Mouse (Mus musculus) midbrain, embryonic 15.5 days (tissue): ENCODE measurements around the gene Nt5m. TPM values are rescaled to one million over a fixed set of nuclear protein-coding genes. Genes with fewer than 3 reads are reported as not detected.

ENCODE experiments used
- ATAC-seq: fragments of 200-750 bp; cut with Nextera tagmentation; replicated peaks from 2 replicates; pipeline ENCODE4 v1.8.0; 2017; ENCODE audit warnings: moderate TSS enrichment
- H3K27ac ChIP-seq: fragments of 300-500 bp; sonication (generic); 2 replicates; pipeline ENCODE4 v1.5.1; 2015; ENCODE audit warnings: mild to moderate bottlenecking, inconsistent platforms
- H3K27me3 ChIP-seq: fragments of 300-500 bp; sonication (generic); replicated peaks from 2 replicates; pipeline ENCODE4 v1.6.1; 2015; ENCODE audit warnings: inconsistent platforms
- H3K36me3 ChIP-seq: fragments of 300-500 bp; sonication (generic); replicated peaks from 2 replicates; pipeline ENCODE4 v1.6.1; 2015; ENCODE audit warnings: inconsistent platforms
- H3K4me1 ChIP-seq: fragments of 300-500 bp; sonication (generic); 2 replicates; pipeline ENCODE4 v1.6.1; 2015; ENCODE audit warnings: inconsistent platforms
- H3K4me2 ChIP-seq: fragments of 300-500 bp; sonication (generic); 2 replicates; pipeline ENCODE4 v1.6.1; 2015; ENCODE audit warnings: inconsistent platforms, mild to moderate bottlenecking, moderate library complexity
- H3K4me3 ChIP-seq: fragments of 300-500 bp; sonication (generic); 2 replicates; pipeline ENCODE4 v1.5.1; 2015; ENCODE audit warnings: mild to moderate bottlenecking, inconsistent platforms
- H3K9ac ChIP-seq: fragments of 300-500 bp; sonication (generic); 2 replicates; pipeline ENCODE4 v1.6.1; 2015; ENCODE audit warnings: mild to moderate bottlenecking, inconsistent platforms
- H3K9me3 ChIP-seq: fragments of 300-500 bp; sonication (generic); 2 replicates; pipeline ENCODE4 v1.6.1; 2016; ENCODE audit warnings: inconsistent platforms
- WGBS: fragments of 180-500 bp; shearing (Covaris S2); methylation state at CpG from one replicate; pipeline ENCODE4 v1.1.7; 2015; ENCODE audit warnings: mixed read lengths; 5-methylcytosine and 5-hydroxymethylcytosine counted together
- polyA plus RNA-seq: library from polyadenylated mRNA; unstranded; fragments of >200 nt; fragmentation: Nextera tagmentation; extraction: Ambion mirVana; gene quantifications from 2 replicates; pipeline ENCODE4 v1.2.1, GENCODE M21; 2015

The Nt5m gene
- polyA plus RNA-seq, 1 experiment from 2014 or later = 78.2 TPM

DNA sequence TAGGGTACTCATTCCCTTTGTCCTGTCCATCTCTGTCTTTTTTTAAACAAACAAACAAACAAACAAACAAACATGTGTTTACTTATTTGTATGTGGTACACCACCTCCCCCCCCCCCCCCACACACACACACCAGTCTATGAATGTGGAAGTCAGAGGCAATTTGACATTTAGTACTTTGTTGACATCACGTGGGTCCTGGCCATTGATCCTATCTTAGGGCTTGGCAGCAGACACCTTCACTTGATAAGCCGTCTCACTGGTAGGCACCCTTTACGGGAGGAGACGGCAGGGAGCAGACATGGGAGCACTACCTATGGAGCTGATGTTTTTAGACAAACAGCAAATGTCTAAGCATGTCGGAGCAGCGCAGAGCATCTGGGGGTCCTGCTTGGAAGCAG is 55.7 kb downstream of the Nt5m start:
- Histone ChIP-seq H3K27me3 (no peaks in the 10 kb centered on the region), H3K36me3 (no peaks in the 10 kb centered on the region), H3K9ac (no peak overlapping the region), H3K9me3 (no peaks in the 10 kb centered on the region), H3K4me3 (no peak overlapping the region), H3K4me2 (no peak overlapping the region), H3K4me1 (peaks cover 8% of the 10 kb centered on the region; the same call in 1 of the 2 replicates), H3K27ac (no peak overlapping the region)
- WGBS = 82% methylated on average over 6 of the region's 6 CpGs
- no peak for ATAC-seq

DNA sequence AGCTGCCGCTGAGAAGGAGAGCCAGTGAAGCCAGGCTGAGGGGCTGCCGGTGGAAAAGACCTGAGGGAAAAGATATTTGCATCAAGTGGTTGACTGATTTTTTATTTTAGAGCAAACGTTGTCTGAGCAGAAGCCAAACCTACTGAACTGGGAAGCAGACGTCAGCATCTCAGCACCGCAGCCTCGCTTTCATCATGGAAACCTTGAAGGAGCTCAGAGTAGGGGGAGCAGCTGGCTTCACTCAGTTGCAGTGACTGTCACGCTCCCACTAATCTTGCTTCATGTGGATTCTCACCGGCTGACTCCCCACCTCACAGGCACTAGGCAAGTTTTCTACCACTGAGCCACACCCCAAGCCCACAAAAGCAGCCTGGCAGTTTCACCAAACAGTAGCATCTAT is 56.1 kb downstream of the Nt5m start:
- H3K27me3 ChIP-seq = no peaks in the 10 kb centered on the region
- H3K4me3 ChIP-seq = no peak overlapping the region
- 64% methylated on average over 8 of the region's 8 CpGs for WGBS
- H3K4me2 ChIP-seq = no peak overlapping the region
- H3K9me3 ChIP-seq = no peaks in the 10 kb centered on the region
- H3K4me1 ChIP-seq = peaks cover 9% of the 10 kb centered on the region; the same call in 1 of the 2 replicates
- H3K27ac ChIP-seq = no peak overlapping the region
- no peaks in the 10 kb centered on the region for H3K36me3 ChIP-seq
- ATAC-seq = no peak
- H3K9ac ChIP-seq = no peak overlapping the region

DNA sequence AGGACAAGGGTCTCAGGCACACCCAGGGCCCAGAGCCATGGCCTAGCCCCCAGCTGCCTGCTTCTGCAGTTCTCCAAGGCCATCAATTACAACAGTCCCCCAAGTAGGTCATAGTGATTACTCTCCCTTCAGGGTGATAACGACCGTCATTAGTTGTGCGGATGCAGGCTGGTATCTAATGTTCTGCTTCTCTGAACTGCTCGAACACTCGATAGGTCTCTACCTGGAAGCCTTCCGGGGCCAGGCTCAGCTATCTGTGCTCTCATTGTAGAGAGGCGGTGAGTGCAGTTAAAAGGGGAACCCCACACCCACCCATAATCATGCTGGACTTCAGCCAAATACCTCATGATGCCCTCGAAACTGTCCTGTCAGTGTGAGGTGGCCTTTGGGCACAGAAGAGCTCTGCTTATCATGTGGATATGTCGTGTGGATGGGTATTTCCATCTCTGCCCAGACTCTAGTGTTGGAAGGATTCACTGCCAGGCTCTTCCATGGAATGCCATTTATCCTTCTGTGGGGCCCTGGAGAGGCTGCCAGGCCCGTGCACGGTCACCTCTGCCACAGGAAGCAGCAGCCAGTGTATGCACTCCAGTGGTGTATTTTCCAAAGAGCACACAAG is 58.8 kb downstream of the Nt5m start:
- Histone ChIP-seq H3K4me3 (no peak overlapping the region), H3K27me3 (no peaks in the 10 kb centered on the region), H3K27ac (no peak overlapping the region), H3K9me3 (no peaks in the 10 kb centered on the region), H3K4me1 (peaks cover 3% of the 10 kb centered on the region; the same call in 1 of the 2 replicates), H3K9ac (no peak overlapping the region), H3K36me3 (no peaks in the 10 kb centered on the region), H3K4me2 (no peak overlapping the region)
- no peak for ATAC-seq
- WGBS = 80% methylated on average over 11 of the region's 11 CpGs

- Histone ChIP-seq H3K4me3 (no peak overlapping the region), H3K36me3 (no peaks in the 10 kb centered on the region), H3K9ac (no peak overlapping the region), H3K4me1 (peaks cover 3% of the 10 kb centered on the region; the same call in 1 of the 2 replicates), H3K27me3 (no peaks in the 10 kb centered on the region), H3K9me3 (no peaks in the 10 kb centered on the region), H3K4me2 (no peak overlapping the region), H3K27ac (no peak overlapping the region)
- ATAC-seq = no peak
- 53% methylated on average over 13 of the region's 13 CpGs for WGBS
Measured at GRCm38 (mm10) chr11:59899711-59900685, 60.8 kb downstream of the Nt5m start.

- Histone ChIP-seq H3K9me3 (no peaks in the 10 kb centered on the region), H3K9ac (no peak overlapping the region), H3K4me2 (no peak overlapping the region), H3K27me3 (no peaks in the 10 kb centered on the region), H3K4me1 (peaks cover 3% of the 10 kb centered on the region; the same call in 1 of the 2 replicates), H3K4me3 (no peak overlapping the region), H3K36me3 (no peaks in the 10 kb centered on the region), H3K27ac (no peak overlapping the region)
- no peak for ATAC-seq
- 88% methylated on average over 1 of the region's 1 CpGs for WGBS
Measured at GRCm38 (mm10) chr11:59900995-59901394, 61.7 kb downstream of the Nt5m start.

DNA sequence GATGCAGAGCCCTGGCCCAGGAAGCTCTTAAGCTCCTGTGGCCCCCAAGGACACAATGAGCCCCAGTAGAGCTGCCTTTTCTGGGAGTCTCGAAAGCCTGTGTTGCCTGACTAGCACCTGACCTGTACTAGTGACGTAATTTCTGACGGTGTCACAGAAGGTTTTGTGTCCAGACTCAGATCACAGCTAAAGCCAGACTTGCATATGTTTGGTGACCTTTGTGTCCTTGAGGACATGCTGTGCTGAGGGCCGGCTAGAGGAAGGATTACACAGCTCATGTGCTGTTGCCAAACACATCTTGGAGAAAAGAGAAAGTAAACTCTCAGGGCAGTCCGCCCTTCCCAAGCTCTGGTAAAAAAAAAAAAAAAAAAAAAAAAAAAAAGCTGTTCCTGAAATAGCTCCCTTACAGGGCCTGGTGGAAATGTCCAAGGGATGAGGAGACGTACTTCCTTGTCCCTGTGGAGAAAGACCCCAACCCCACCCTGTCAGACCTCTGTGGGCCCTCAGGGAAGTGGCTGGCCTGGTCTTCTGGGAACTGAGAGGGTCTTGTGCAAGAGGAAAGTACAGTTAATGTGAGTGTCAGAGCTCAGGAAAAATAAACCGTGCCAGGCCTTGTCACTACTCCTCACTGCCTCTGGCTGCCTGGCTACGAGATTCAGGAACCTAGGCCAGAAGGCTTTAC is 62.9 kb downstream of the Nt5m start:
- Histone ChIP-seq H3K4me3 (no peak overlapping the region), H3K27me3 (no peaks in the 10 kb centered on the region), H3K4me1 (peaks cover 3% of the 10 kb centered on the region; the same call in 1 of the 2 replicates), H3K4me2 (no peak overlapping the region), H3K9ac (no peak overlapping the region), H3K9me3 (no peaks in the 10 kb centered on the region), H3K36me3 (no peaks in the 10 kb centered on the region), H3K27ac (no peak overlapping the region)
- WGBS = 49% methylated on average over 8 of the region's 8 CpGs
- ATAC-seq = no peak

GRCm38 (mm10) chr11:59906521-59907123 is 67.4 kb downstream of the Nt5m start:
- Histone ChIP-seq H3K9ac (no peak overlapping the region), H3K4me1 (no peaks in the 10 kb centered on the region), H3K4me3 (no peak overlapping the region), H3K4me2 (no peak overlapping the region), H3K27ac (no peak overlapping the region), H3K9me3 (no peaks in the 10 kb centered on the region), H3K27me3 (no peaks in the 10 kb centered on the region), H3K36me3 (no peaks in the 10 kb centered on the region)
- WGBS = 92% methylated on average over 6 of the region's 6 CpGs
- ATAC-seq = no peak

- ATAC-seq = no peak
Measured at GRCm38 (mm10) chr11:59908446-59908845, 69.2 kb downstream of the Nt5m start.

GRCm38 (mm10) chr11:59910586-59910985 is 71.3 kb downstream of the Nt5m start:
- Histone ChIP-seq H3K9me3 (no peaks in the 10 kb centered on the region), H3K36me3 (no peaks in the 10 kb centered on the region), H3K27me3 (no peaks in the 10 kb centered on the region), H3K4me3 (no peak overlapping the region), H3K9ac (no peak overlapping the region), H3K4me1 (no peaks in the 10 kb centered on the region), H3K27ac (no peak overlapping the region), H3K4me2 (no peak overlapping the region)
- no peak for ATAC-seq

More at GRCm38 (mm10) chr11:59908446-59908845, 69.2 kb downstream of the Nt5m start:
- Histone ChIP-seq H3K9me3 (no peaks in the 10 kb centered on the region), H3K4me2 (no peak overlapping the region), H3K36me3 (no peaks in the 10 kb centered on the region), H3K4me3 (no peak overlapping the region), H3K27me3 (no peaks in the 10 kb centered on the region), H3K9ac (no peak overlapping the region), H3K4me1 (no peaks in the 10 kb centered on the region), H3K27ac (no peak overlapping the region)
- 63% methylated on average over 3 of the region's 3 CpGs for WGBS

- H3K9ac ChIP-seq = no peak overlapping the region
- H3K4me3 ChIP-seq = no peak overlapping the region
- H3K4me1 ChIP-seq = no peaks in the 10 kb centered on the region
- H3K36me3 ChIP-seq = no peaks in the 10 kb centered on the region
- no peaks in the 10 kb centered on the region for H3K27me3 ChIP-seq
- no peak for ATAC-seq
- no peak overlapping the region for H3K4me2 ChIP-seq
- H3K27ac ChIP-seq = no peak overlapping the region
- WGBS = 90% methylated on average over 1 of the region's 1 CpGs
- no peaks in the 10 kb centered on the region for H3K9me3 ChIP-seq
Measured at GRCm38 (mm10) chr11:59911523-59911922, 72.3 kb downstream of the Nt5m start.

- Histone ChIP-seq H3K27me3 (no peaks in the 10 kb centered on the region), H3K36me3 (no peaks in the 10 kb centered on the region), H3K4me1 (no peaks in the 10 kb centered on the region), H3K27ac (no peak overlapping the region), H3K4me2 (no peak overlapping the region), H3K9me3 (no peaks in the 10 kb centered on the region), H3K9ac (no peak overlapping the region), H3K4me3 (no peak overlapping the region)
- ATAC-seq = no peak
- 88% methylated on average over 4 of the region's 4 CpGs for WGBS
Measured at GRCm38 (mm10) chr11:59913702-59914101, 74.5 kb downstream of the Nt5m start.

DNA sequence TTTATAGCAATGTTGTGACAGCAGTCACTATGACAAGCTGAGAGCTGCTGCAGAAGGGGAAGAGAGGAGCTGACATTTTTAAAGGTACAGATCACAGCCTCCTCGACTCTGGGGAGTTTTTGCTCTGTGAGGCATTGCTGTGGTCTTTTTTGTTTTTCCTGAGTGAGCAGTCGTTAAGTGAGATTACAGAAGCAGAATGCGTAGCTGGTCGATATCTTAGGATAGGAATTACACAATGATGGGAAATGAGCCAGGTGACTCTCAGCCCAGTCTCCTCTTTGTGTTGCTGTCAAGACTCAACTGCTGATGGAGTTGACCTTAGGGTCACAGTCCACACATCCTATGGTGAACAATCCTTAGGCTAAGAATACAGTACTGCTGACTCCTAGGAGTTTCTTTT is 78.8 kb downstream of the Nt5m start:
- H3K27me3 ChIP-seq = no peaks in the 10 kb centered on the region
- H3K36me3 ChIP-seq = no peaks in the 10 kb centered on the region
- no peak overlapping the region for H3K9ac ChIP-seq
- 55% methylated on average over 4 of the region's 4 CpGs for WGBS
- H3K4me3 ChIP-seq = no peak overlapping the region
- H3K9me3 ChIP-seq = no peaks in the 10 kb centered on the region
- H3K4me1 ChIP-seq = no peaks in the 10 kb centered on the region
- H3K4me2 ChIP-seq = no peak overlapping the region
- no peak for ATAC-seq
- no peak overlapping the region for H3K27ac ChIP-seq
